Mouse (Mus musculus) natural killer cell, adult 2 months (primary cell): ENCODE measurements around the gene Vmn1r113.
"Not testable (repeated sequence)": the region's sequence is repeated elsewhere in the genome, so short reads cannot be mapped to it uniquely, and the experiment has no call there.

Experiments used
- DNase-seq, 2 experiments: peaks; one replicate each; pipeline ENCODE4 v3.0.0; 2022; ENCODE audit warnings: low spot score in 2 of 2

The Vmn1r113 gene

DNA sequence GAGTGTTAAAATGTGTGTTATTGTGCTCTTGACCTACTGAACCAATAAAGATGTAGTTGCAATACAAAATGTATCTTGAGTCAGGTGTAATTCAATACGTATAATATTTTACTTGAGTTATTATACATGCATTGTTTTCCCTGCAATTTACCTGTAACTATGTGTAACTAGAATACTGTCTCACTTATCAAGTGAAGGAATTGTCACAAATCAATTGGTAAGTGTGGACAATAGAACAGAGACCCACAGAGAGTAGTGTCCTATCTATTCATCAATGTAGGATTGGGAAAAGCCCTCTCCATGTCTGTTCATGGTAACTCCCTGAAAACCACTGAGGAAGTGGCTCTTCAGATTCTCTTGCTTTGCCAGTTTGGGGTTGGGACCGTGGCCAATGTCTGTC lies at the start of gene Vmn1r113:
TSS of gene Vmn1r113 (plus strand) at position 301 of the 400 bp plus-strand sequence.
- not testable (repeated sequence) for DNase-seq

DNA sequence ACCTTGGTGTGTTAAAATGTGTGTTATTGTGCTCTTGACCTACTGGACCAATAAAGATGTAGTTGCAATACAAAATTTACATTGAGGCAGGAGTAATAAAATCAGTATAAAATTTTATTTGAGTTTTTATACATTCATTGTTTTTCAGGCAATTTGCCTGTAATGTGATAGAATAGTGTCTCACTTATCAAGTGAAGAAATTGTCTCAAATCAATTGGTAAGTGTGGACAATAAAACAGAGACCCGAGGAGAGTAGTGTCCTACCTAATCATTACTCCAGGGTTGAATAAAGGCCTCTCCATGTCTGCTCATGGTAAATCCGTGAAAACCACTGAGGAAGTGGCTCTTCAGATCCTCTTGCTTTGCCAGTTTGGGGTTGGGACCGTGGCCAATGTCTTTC lies 16.2 kb upstream of the Vmn1r113 start, which contains the start of gene Vmn1r112:
TSS of gene Vmn1r112 (plus strand) at position 301 of the 400 bp plus-strand sequence.
- not testable (repeated sequence) for DNase-seq

DNA sequence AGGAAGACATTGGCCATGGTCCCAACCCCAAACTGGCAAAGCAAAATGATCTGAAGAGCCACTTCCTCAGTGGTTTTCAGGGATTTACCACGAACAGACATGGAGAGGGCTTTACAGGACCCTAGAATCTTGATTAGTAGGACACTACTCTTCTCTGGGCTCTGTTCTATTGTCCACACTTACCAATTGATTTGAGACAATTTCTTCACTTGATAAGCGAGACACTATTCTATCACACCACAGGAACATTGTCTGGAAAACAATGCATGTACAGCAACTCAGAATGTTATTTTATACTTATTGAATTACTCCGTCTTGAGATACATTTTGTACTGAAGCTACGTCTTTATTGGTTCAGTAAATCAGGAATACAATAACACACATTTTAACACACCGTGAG lies 25.0 kb downstream of the Vmn1r113 start, which contains the start of gene Vmn1r114:
TSS of gene Vmn1r114 (minus strand) at position 101 of the 400 bp plus-strand sequence.
- not testable (repeated sequence) for DNase-seq
